Mouse (Mus musculus) neural tube, embryonic 12.5 days (tissue): Measurements from ENCODE around the gene Naxd. TPM values are rescaled to one million over a fixed set of nuclear protein-coding genes. Genes with fewer than 3 reads are reported as not detected.
A peak's percentile ranks its signal among the peaks of the same experiment; 100 is the strongest.

Source experiments
- ATAC-seq: fragments of 200-750 bp; cut with Nextera tagmentation; 2 replicates; pipeline ENCODE4 v1.8.0; 2017; ENCODE audit warnings: low read depth, mild to moderate bottlenecking, moderate TSS enrichment, moderate library complexity; ENCODE audit not compliant: low FRiP score
- H3K27ac ChIP-seq: fragments of 300-500 bp; sonication (generic); 2 replicates; pipeline ENCODE4 v1.5.1; 2016
- H3K27me3 ChIP-seq: fragments of 300-500 bp; sonication (generic); replicated peaks from 2 replicates; pipeline ENCODE4 v1.6.1; 2016; ENCODE audit warnings: mild to moderate bottlenecking
- H3K36me3 ChIP-seq: fragments of 300-500 bp; sonication (generic); 2 replicates; pipeline ENCODE4 v1.6.1; 2016; ENCODE audit warnings: mild to moderate bottlenecking
- H3K4me1 ChIP-seq: fragments of 300-500 bp; sonication (generic); 2 replicates; pipeline ENCODE4 v1.6.1; 2016
- H3K4me2 ChIP-seq: fragments of 300-500 bp; sonication (generic); replicated peaks from 2 replicates; pipeline ENCODE4 v1.6.1; 2016; ENCODE audit warnings: mild to moderate bottlenecking
- H3K4me3 ChIP-seq: fragments of 300-500 bp; sonication (generic); 2 replicates; pipeline ENCODE4 v1.5.1; 2016
- H3K9ac ChIP-seq: fragments of 300-500 bp; sonication (generic); 2 replicates; pipeline ENCODE4 v1.6.1; 2016; ENCODE audit warnings: mild to moderate bottlenecking
- H3K9me3 ChIP-seq: fragments of 300-500 bp; sonication (generic); 2 replicates; pipeline ENCODE4 v1.6.1; 2016; ENCODE audit warnings: mild to moderate bottlenecking
- WGBS: fragments of 180-500 bp; shearing (Covaris S2); methylation state at CpG from one replicate; pipeline ENCODE4 v1.1.7; 2016; 5-methylcytosine and 5-hydroxymethylcytosine counted together
- polyA plus RNA-seq: library from polyadenylated mRNA; unstranded; fragments of >200 nt; fragmentation: Nextera tagmentation; extraction: Ambion mirVana; gene quantifications from 2 replicates; pipeline ENCODE4 v1.2.1, GENCODE M21; 2016

Gene Naxd
- polyA plus RNA-seq, 1 experiment from 2014 or later = 131 TPM

- Histone ChIP-seq H3K4me2 (no peak overlapping the region), H3K36me3 (no peaks in the 10 kb centered on the region), H3K9me3 (no peaks in the 10 kb centered on the region), H3K4me3 (no peak overlapping the region), H3K27me3 (no peaks in the 10 kb centered on the region), H3K4me1 (0 out of 2 replicates have a peak, but pooled peaks cover 11% of the 10 kb centered on the region), H3K9ac (no peak overlapping the region), H3K27ac (no peak overlapping the region)
- ATAC-seq = no peak
- WGBS = 88% methylated on average over 10 of the region's 10 CpGs
Measured at GRCm38 (mm10) chr8:11552390-11552789, 55.1 kb downstream of the Naxd start.

GRCm38 (mm10) chr8:11554799-11555719 lies 57.8 kb downstream of the Naxd start, which contains the start of gene Ing1:
Gene Ing1 (plus strand): TSS chr8:11555571.
- H3K9me3 ChIP-seq = no peaks in the 10 kb centered on the region
- H3K4me1 ChIP-seq = peaks cover 18% of the 10 kb centered on the region
- ATAC-seq = peak; percentile 88
- no peaks in the 10 kb centered on the region for H3K27me3 ChIP-seq
- H3K9ac ChIP-seq = peak within 1 kb of the TSS; percentile 97
- peak within 1 kb of the TSS; percentile 99 for H3K27ac ChIP-seq
- H3K4me2 ChIP-seq = peak within 1 kb of the TSS; percentile 75
- 1% methylated on average over 52 of the region's 52 CpGs for WGBS
- no peaks in the 10 kb centered on the region for H3K36me3 ChIP-seq
- peak within 1 kb of the TSS; percentile 95 for H3K4me3 ChIP-seq

- H3K27ac ChIP-seq = peak overlapping the region; percentile 99
- H3K9ac ChIP-seq = peak overlapping the region; percentile 97
- H3K4me1 ChIP-seq = peaks cover 19% of the 10 kb centered on the region
- H3K4me2 ChIP-seq = peak overlapping the region; percentile 75
- peak; percentile 91 for ATAC-seq
- H3K9me3 ChIP-seq = no peaks in the 10 kb centered on the region
- H3K27me3 ChIP-seq = no peaks in the 10 kb centered on the region
- WGBS = under 1% methylated on average over 95 of the region's 103 CpGs
- peak overlapping the region; percentile 95 for H3K4me3 ChIP-seq
- no peaks in the 10 kb centered on the region for H3K36me3 ChIP-seq
Measured at GRCm38 (mm10) chr8:11555720-11556591, 58.6 kb downstream of the Naxd start.

- Histone ChIP-seq H3K4me1 (peaks cover 17% of the 10 kb centered on the region), H3K4me3 (peak overlapping the region; percentile 95), H3K36me3 (peaks cover 8% of the 10 kb centered on the region), H3K9ac (peak overlapping the region; percentile 97), H3K4me2 (peak overlapping the region; percentile 75), H3K27me3 (no peaks in the 10 kb centered on the region), H3K9me3 (no peaks in the 10 kb centered on the region), H3K27ac (peak overlapping the region; percentile 99)
- under 1% methylated on average over 68 of the region's 85 CpGs for WGBS
- no peak for ATAC-seq
Measured at GRCm38 (mm10) chr8:11556691-11557423, 59.6 kb downstream of the Naxd start.

- 0 out of 2 replicates have a peak, but pooled peaks have one; percentile 0 for ATAC-seq
- peaks cover 17% of the 10 kb centered on the region for H3K4me1 ChIP-seq
- peak overlapping the region; percentile 75 for H3K4me2 ChIP-seq
- peaks cover 13% of the 10 kb centered on the region for H3K36me3 ChIP-seq
- H3K27ac ChIP-seq = peak overlapping the region; percentile 99
- no peaks in the 10 kb centered on the region for H3K9me3 ChIP-seq
- peak overlapping the region; percentile 97 for H3K9ac ChIP-seq
- H3K4me3 ChIP-seq = peak overlapping the region; percentile 95
- H3K27me3 ChIP-seq = no peaks in the 10 kb centered on the region
- under 1% methylated on average over 29 of the region's 32 CpGs for WGBS
Measured at GRCm38 (mm10) chr8:11557424-11557767, 60.1 kb downstream of the Naxd start.

- under 1% methylated on average over 67 of the region's 67 CpGs for WGBS
- peak; percentile 67 for ATAC-seq
Measured at GRCm38 (mm10) chr8:11557768-11558629, 60.7 kb downstream of the Naxd start.

GRCm38 (mm10) chr8:11559511-11559910 lies 62.2 kb downstream of the Naxd start:
- Histone ChIP-seq H3K36me3 (peaks cover 28% of the 10 kb centered on the region), H3K27ac (no peak overlapping the region), H3K9ac (no peak overlapping the region), H3K27me3 (no peaks in the 10 kb centered on the region), H3K9me3 (no peaks in the 10 kb centered on the region), H3K4me1 (peaks cover 15% of the 10 kb centered on the region), H3K4me2 (peak overlapping the region; percentile 75; the same call in 1 of the 2 replicates), H3K4me3 (no peak overlapping the region)
- WGBS = 85% methylated on average over 3 of the region's 3 CpGs
- no peak for ATAC-seq

More at GRCm38 (mm10) chr8:11557768-11558629, 60.7 kb downstream of the Naxd start:
- peak overlapping the region; percentile 75 for H3K4me2 ChIP-seq
- H3K27me3 ChIP-seq = no peaks in the 10 kb centered on the region
- H3K4me3 ChIP-seq = peak overlapping the region; percentile 95
- H3K9ac ChIP-seq = peak overlapping the region; percentile 97
- peaks cover 13% of the 10 kb centered on the region for H3K36me3 ChIP-seq
- peaks cover 17% of the 10 kb centered on the region for H3K4me1 ChIP-seq
- peak overlapping the region; percentile 99 for H3K27ac ChIP-seq
- no peaks in the 10 kb centered on the region for H3K9me3 ChIP-seq

GRCm38 (mm10) chr8:11560220-11560619 lies 62.9 kb downstream of the Naxd start:
- 87% methylated on average over 9 of the region's 9 CpGs for WGBS
- Histone ChIP-seq H3K4me1 (peaks cover 15% of the 10 kb centered on the region), H3K36me3 (peaks cover 36% of the 10 kb centered on the region), H3K27ac (no peak overlapping the region), H3K27me3 (no peaks in the 10 kb centered on the region), H3K4me3 (no peak overlapping the region), H3K4me2 (no peak overlapping the region), H3K9me3 (no peaks in the 10 kb centered on the region), H3K9ac (no peak overlapping the region)
- ATAC-seq = no peak

- ATAC-seq = no peak
- Histone ChIP-seq H3K36me3 (peaks cover 67% of the 10 kb centered on the region), H3K27me3 (no peaks in the 10 kb centered on the region), H3K4me1 (peaks cover 8% of the 10 kb centered on the region), H3K27ac (no peak overlapping the region), H3K4me3 (no peak overlapping the region), H3K9ac (no peak overlapping the region), H3K9me3 (no peaks in the 10 kb centered on the region), H3K4me2 (no peak overlapping the region)
- 85% methylated on average over 5 of the region's 5 CpGs for WGBS
Measured at GRCm38 (mm10) chr8:11564236-11564635, 66.9 kb downstream of the Naxd start.
